Mouse (Mus musculus): ENCODE data around the gene Elavl3.

GRCm38 (mm10) chr9:22000296-22000695 lies 51.5 kb downstream of the Elavl3 start:
- no peak for TF ChIP-seq POLR2A (IDR thresholded peaks at IDR 0.05; ENCODE audit: extremely low read depth, insufficient read depth, low read length)
- TF ChIP-seq CTCF (IDR thresholded peaks at IDR 0.05; ENCODE audit: extremely low read depth, insufficient read depth, low read length), result no peak

All from cortical plate, adult 2 months (tissue).